Mouse (Mus musculus) heart, adult 2 months (tissue): ENCODE measurements around the gene Cdkl5. TPM values are rescaled to one million over a fixed set of nuclear protein-coding genes. Genes with fewer than 3 reads are reported as not detected.

Source experiments
- DNase-seq, 2 experiments: peaks; one replicate each; pipeline ENCODE4 v3.0.0; 2021
- H3K27ac ChIP-seq: fragments of 200-600 bp; 2 replicates; pipeline ENCODE4 v1.8.1; 2022
- H3K27me3 ChIP-seq: fragments of 200-500 bp; 2 replicates; pipeline ENCODE4 v1.6.1; 2012; ENCODE audit warnings: mild to moderate bottlenecking, low read length, inconsistent platforms, mixed read lengths; ENCODE audit not compliant: control insufficient read depth, insufficient read depth
- H3K36me3 ChIP-seq: fragments of 200-500 bp; 2 replicates; pipeline ENCODE4 v1.6.1; 2012; ENCODE audit warnings: low read length, inconsistent platforms; ENCODE audit not compliant: control insufficient read depth, insufficient read depth
- H3K4me1 ChIP-seq: fragments of 200-500 bp; 2 replicates; pipeline ENCODE4 v1.6.1; 2011; ENCODE audit warnings: low read length; ENCODE audit not compliant: control insufficient read depth, insufficient read depth
- H3K4me3 ChIP-seq: fragments of 200-600 bp; 2 replicates; pipeline ENCODE4 v1.8.1; 2022
- H3K79me2 ChIP-seq: fragments of 200-500 bp; replicated peaks from 2 replicates; pipeline ENCODE4 v1.6.1; 2012; ENCODE audit warnings: mild to moderate bottlenecking, inconsistent platforms, low read length, moderate library complexity, mixed read lengths; ENCODE audit not compliant: control insufficient read depth, insufficient read depth
- H3K9ac ChIP-seq: fragments of 200-500 bp; 2 replicates; pipeline ENCODE4 v1.6.1; 2012; ENCODE audit warnings: low read depth, mild to moderate bottlenecking, control low read depth, inconsistent platforms, low read length, mixed read lengths
- CTCF ChIP-seq: fragments of 200-600 bp; IDR thresholded peaks from 2 replicates; pipeline ENCODE4 v1.8.1; 2022; ENCODE audit warnings: antibody characterized with exemption, mild to moderate bottlenecking, moderate library complexity
- EP300 ChIP-seq: fragments of 200-500 bp; IDR thresholded peaks from 2 replicates; pipeline ENCODE4 v1.6.1; 2011; ENCODE audit warnings: low read depth, low read length, control low read depth; ENCODE audit not compliant: insufficient read depth
- POLR2A ChIP-seq: fragments of 200-500 bp; IDR thresholded peaks from 2 replicates; pipeline ENCODE4 v1.6.1; 2011; ENCODE audit warnings: mild to moderate bottlenecking, low read depth, low read length, control low read depth; ENCODE audit not compliant: insufficient read depth
- WGBS: fragments of 180-500 bp; shearing (Covaris S2); methylation state at CpG from one replicate; pipeline ENCODE4 v1.1.7; 2018; 5-methylcytosine and 5-hydroxymethylcytosine counted together
- intact Hi-C: fragments of 180-260 bp; cut with DNase I; formaldehyde crosslinking; loops from one replicate; pipeline ENCODE4 v1.15.1; 2025
- long read RNA-seq: library from polyadenylated mRNA; stranded (forward); transcript quantifications from one replicate; pipeline ENCODE4 v2.0.0, GENCODE M21; 2021
- polyA plus RNA-seq: library from polyadenylated mRNA; depleted of rRNA; stranded (reverse); fragments of >200 nt; gene quantifications from 2 replicates; pipeline ENCODE4 v1.2.3, GENCODE M21; 2012; rRNA removed
- total RNA-seq, 2 experiments: library from RNA; stranded (reverse); gene quantifications; 2 replicates each; pipeline ENCODE4 v1.2.3; 2021

Gene Cdkl5
- total RNA-seq (1 to 10 TPM; 5.6 to 6.6 TPM), polyA plus RNA-seq (1.3 and 2.5 TPM in 2 replicates)
- long read RNA-seq, result 0 reads

DNA sequence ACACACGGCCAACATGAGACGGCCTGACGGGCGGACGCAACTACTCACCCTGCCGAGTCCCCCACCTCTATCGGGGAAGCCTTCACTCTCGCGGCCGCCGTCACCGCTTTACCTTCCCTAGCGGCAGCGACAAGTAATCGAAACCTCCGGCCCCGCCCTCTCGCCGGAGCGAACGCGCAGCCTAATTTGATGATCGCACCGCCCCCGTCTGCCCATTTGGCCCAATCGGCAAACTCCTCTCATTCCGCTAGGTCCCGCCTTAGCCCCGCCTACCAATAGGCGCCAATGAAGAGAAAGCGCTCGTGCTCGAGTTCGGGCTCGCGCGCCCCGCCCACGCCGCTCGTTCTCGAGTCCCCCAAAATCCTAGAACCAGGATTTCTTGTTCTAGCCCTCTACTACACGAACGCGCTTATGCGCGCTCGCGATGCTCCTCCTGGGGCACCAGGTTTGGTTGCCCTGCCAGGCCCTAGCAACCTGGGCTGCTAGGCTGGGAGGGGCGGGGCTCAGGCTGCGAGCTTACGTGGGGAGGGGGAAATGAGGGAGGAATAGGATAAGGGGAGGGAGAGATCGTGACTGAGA is at the start of gene Cdkl5:
Cdkl5 (minus strand) TSS at position 162 of the 579 bp plus-strand sequence.
- no peak for TF ChIP-seq EP300
- TF ChIP-seq CTCF, result peak; percentile 66
- peak; percentile 86 for TF ChIP-seq POLR2A
- no peaks in the 10 kb centered on the region for H3K4me1 ChIP-seq
- no peaks in the 10 kb centered on the region for H3K36me3 ChIP-seq
- WGBS, result 18% methylated on average over 53 of the region's 53 CpGs
- intact Hi-C loops, result loop anchor here (2.0 to 5.0 kb wide), 2 partner anchors 228 to 857 kb away; partner anchors contain the start of gene Pdha1
- peak within 1 kb of the TSS; percentile 58 for H3K27ac ChIP-seq
- H3K9ac ChIP-seq, result peak within 1 kb of the TSS; percentile 77
- no peaks in the 10 kb centered on the region for H3K27me3 ChIP-seq
- peak; percentile 92 to 95 for DNase-seq
- peak within 1 kb of the TSS; percentile 68 for H3K4me3 ChIP-seq
- H3K79me2 ChIP-seq, result no peaks in the 10 kb centered on the region

DNA sequence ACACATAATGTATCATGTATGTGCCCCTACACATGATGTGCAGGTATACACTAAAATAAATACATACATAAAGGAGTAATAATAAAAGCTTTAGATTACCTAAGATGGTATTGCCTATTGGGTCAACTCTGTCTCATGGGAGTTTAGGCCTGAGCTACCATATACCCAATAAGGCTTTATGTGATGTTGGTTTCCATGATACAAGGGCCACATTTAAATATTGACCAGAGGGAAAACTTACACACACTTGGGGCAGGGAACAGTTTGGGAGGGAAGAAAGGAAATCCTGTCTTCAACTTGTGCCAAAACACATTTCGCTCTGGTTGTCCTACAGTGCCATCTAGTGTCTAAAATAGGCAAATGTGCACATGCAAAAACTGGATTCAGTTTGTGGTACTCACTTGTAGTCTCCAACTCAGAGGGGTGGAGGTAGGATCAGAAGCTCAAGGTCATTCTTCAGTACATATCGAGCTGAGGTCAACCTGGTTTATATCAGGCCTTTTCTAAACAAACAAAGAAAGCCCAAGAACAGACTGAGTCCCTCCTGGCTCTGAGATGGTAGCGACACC is 38.8 kb upstream of the Cdkl5 start:
- TF ChIP-seq EP300 (no peak), POLR2A (no peak), CTCF (peak; percentile 85)
- WGBS, result 34% methylated on average over 3 of the region's 3 CpGs
- H3K4me1 ChIP-seq, result no peaks in the 10 kb centered on the region
- H3K27me3 ChIP-seq, result no peaks in the 10 kb centered on the region
- no peak overlapping the region for H3K4me3 ChIP-seq
- intact Hi-C loops, result loop anchor here (2.0 to 5.0 kb wide), 4 partner anchors 99 to 881 kb away; no protein-coding TSS in a partner anchor
- no peak overlapping the region for H3K9ac ChIP-seq
- H3K79me2 ChIP-seq, result no peaks in the 10 kb centered on the region
- no peak overlapping the region for H3K27ac ChIP-seq
- no peaks in the 10 kb centered on the region for H3K36me3 ChIP-seq
- peak in 1 of 2 experiments; percentile 9 for DNase-seq

DNA sequence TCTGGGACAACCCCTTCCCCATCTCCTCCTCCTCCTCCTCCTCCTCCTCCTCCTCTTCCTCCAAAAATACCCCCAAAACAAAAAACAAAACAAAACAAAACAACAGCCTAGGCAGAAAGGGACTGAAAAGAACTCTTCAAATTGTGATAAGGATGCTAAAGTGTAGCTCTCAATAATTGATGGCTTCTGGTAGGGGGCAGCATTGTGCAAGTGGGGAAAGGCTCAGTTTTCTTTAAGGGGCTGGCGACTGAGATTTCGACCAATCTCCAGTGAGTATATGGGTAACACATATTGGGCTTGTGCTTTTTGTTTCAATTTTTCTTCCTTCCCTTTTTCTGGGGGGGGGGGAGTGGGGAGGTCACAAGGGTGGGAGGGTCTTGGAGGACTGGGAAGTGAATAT is 37.9 kb upstream of the Cdkl5 start:
- intact Hi-C loops, result loop anchor here (2.0 to 5.0 kb wide), 4 partner anchors 98 to 880 kb away; no protein-coding TSS in a partner anchor
- Histone ChIP-seq H3K4me1 (no peaks in the 10 kb centered on the region), H3K27me3 (no peaks in the 10 kb centered on the region), H3K4me3 (no peak overlapping the region), H3K27ac (no peak overlapping the region), H3K9ac (no peak overlapping the region), H3K36me3 (no peaks in the 10 kb centered on the region), H3K79me2 (no peaks in the 10 kb centered on the region)
- peak; percentile 22; the same call in 1 of the 2 replicates for TF ChIP-seq CTCF
- TF ChIP-seq POLR2A, result no peak
- 50% methylated on average over 2 of the region's 2 CpGs for WGBS
- no peak for DNase-seq

DNA sequence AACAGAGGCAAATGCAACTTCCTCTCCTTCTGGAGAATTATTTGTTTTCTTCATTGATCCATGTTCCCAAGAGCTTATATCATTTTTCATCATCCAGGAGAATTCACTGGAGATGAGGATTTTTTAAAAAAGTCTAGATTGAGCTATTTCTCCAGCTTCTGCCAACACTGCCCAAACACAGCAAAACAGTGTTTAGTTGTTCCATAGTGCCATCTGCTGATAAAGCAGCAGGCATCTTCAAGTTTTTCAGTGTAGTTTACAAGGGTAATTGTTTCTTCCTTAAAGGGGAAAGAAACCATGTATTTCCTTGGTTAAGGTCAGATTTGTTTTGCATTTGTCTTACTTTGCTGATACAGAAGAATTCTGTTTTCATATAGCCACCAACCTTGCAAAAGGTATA is 35.7 kb upstream of the Cdkl5 start:
- Histone ChIP-seq H3K27ac (no peak overlapping the region), H3K9ac (no peak overlapping the region), H3K27me3 (no peaks in the 10 kb centered on the region), H3K36me3 (no peaks in the 10 kb centered on the region), H3K4me3 (no peak overlapping the region), H3K79me2 (no peaks in the 10 kb centered on the region), H3K4me1 (no peaks in the 10 kb centered on the region)
- no peak for DNase-seq
- intact Hi-C loops, result loop anchor here (5.0 kb wide), 3 partner anchors 448 to 878 kb away; no protein-coding TSS in a partner anchor
- TF ChIP-seq CTCF (peak; percentile 46), POLR2A (no peak)

DNA sequence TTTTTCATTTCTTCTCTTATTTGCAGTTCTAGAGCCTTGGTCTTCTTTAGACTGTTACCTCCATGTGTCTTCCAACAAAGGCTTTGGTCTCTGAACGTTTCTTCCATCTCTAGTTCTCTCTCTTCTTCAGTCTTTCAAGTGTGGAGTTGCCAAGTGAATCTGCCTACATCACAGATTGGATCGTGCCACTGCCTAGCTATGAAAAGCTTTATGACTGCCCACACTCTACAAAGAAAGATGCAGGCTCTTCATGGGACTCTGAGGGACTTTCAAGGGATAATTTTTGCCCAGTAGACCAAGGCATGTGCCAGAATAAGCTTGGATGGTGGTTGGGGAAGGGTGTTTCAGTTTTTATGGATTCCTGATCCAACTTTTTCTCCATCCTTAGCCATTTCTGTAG is 30.0 kb upstream of the Cdkl5 start:
- H3K9ac ChIP-seq, result no peak overlapping the region
- no peak overlapping the region for H3K4me3 ChIP-seq
- TF ChIP-seq CTCF (no peak), POLR2A (no peak), EP300 (no peak)
- intact Hi-C loops, result no loop called here
- no peaks in the 10 kb centered on the region for H3K36me3 ChIP-seq
- no peaks in the 10 kb centered on the region for H3K79me2 ChIP-seq
- no peak overlapping the region for H3K27ac ChIP-seq
- no peaks in the 10 kb centered on the region for H3K27me3 ChIP-seq
- WGBS, result 64% methylated on average over 2 of the region's 2 CpGs
- H3K4me1 ChIP-seq, result no peaks in the 10 kb centered on the region
- no peak for DNase-seq

DNA sequence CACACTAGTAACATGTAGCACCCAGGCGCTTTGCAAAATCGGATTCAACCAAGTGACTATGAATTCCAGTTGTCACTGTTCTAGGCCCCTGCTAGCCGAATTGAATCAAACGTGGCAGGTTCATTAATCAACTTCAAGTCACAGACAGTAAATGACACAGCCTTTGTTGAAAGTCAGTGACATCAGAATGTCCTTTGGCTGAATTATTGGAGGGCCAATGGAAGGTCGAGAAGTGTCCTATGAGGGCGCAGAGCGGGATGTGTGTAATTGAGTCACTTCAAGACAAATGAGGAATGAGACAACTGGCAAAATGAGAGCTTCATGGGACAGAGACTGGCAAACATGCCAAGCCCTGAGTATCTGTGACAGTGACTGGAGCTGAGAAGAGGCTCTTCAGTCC is 27.0 kb upstream of the Cdkl5 start:
- H3K27me3 ChIP-seq, result no peaks in the 10 kb centered on the region
- H3K9ac ChIP-seq, result no peak overlapping the region
- H3K79me2 ChIP-seq, result no peaks in the 10 kb centered on the region
- no peaks in the 10 kb centered on the region for H3K36me3 ChIP-seq
- intact Hi-C loops, result no loop called here
- no peak overlapping the region for H3K4me3 ChIP-seq
- no peaks in the 10 kb centered on the region for H3K4me1 ChIP-seq
- no peak overlapping the region for H3K27ac ChIP-seq
- no peak for TF ChIP-seq POLR2A
- TF ChIP-seq CTCF, result no peak
- no peak for TF ChIP-seq EP300
- WGBS, result 80% methylated on average over 7 of the region's 7 CpGs
- DNase-seq, result no peak
